Mouse (Mus musculus) T-helper 1 cell (primary cell): ENCODE measurements at regions not wholly inside any gene's neighbourhood (a gene's known extent, or its start where the extent isn't known, plus 50 kb on each side); places are given as distances from the start of the nearest gene placed in this dataset.
"Not testable (repeated sequence)": the region's sequence is repeated elsewhere in the genome, so short reads cannot be mapped to it uniquely, and the experiment has no call there.

ENCODE experiments used
- in situ Hi-C: fragments of 300-600 bp; cut with MboI, MseI; formaldehyde crosslinking; loops from one replicate; pipeline ENCODE4 v1.15.1; 2025; ENCODE audit warnings: high pct_unique_total_duplicates

GRCm38 (mm10) chr6:13006596-13006995 is 63.0 kb upstream of the Tmem106b start:
- in situ Hi-C loops, result loop anchor here (25.0 kb wide), 1 partner anchor 1619 kb away; no protein-coding TSS in a partner anchor

- in situ Hi-C loops, result no loop called here
Measured at GRCm38 (mm10) chr6:12994701-12995100, 74.9 kb upstream of the Tmem106b start.

- in situ Hi-C loops, result no loop called here
Measured at GRCm38 (mm10) chr6:12993772-12994171, 75.8 kb upstream of the Tmem106b start.

GRCm38 (mm10) chr6:12977184-12977897 is 92.2 kb upstream of the Tmem106b start:
- in situ Hi-C loops, result no loop called here

GRCm38 (mm10) chr6:12971604-12972003 is 98.0 kb upstream of the Tmem106b start:
- in situ Hi-C loops, result no loop called here

GRCm38 (mm10) chr6:12967291-12967690 is 102.3 kb upstream of the Tmem106b start:
- in situ Hi-C loops, result no loop called here

GRCm38 (mm10) chr6:12957797-12958196 is 111.8 kb upstream of the Tmem106b start:
- in situ Hi-C loops, result no loop called here

- in situ Hi-C loops, result no loop called here
Measured at GRCm38 (mm10) chr6:12911610-12912009, 157.9 kb upstream of the Tmem106b start.

- in situ Hi-C loops, result no loop called here
Measured at GRCm38 (mm10) chr6:12892929-12893328, 143.7 kb upstream of the Thsd7a start.

- in situ Hi-C loops, result not testable (repeated sequence)
Measured at GRCm38 (mm10) chr6:12876947-12877346, 127.7 kb upstream of the Thsd7a start.

- in situ Hi-C loops, result no loop called here
Measured at GRCm38 (mm10) chr6:12876366-12876765, 127.2 kb upstream of the Thsd7a start.

- in situ Hi-C loops, result no loop called here
Measured at GRCm38 (mm10) chr6:12868251-12868650, 119.0 kb upstream of the Thsd7a start.

GRCm38 (mm10) chr6:12852041-12852440 is 102.8 kb upstream of the Thsd7a start:
- in situ Hi-C loops, result no loop called here

- in situ Hi-C loops, result loop anchor here (10.0 kb wide), 1 partner anchor 1120 kb away; no protein-coding TSS in a partner anchor
Measured at GRCm38 (mm10) chr6:12835079-12835478, 85.9 kb upstream of the Thsd7a start.

- in situ Hi-C loops, result loop anchor here (10.0 kb wide), 1 partner anchor 1121 kb away; no protein-coding TSS in a partner anchor
Measured at GRCm38 (mm10) chr6:12833358-12833757, 84.1 kb upstream of the Thsd7a start.

- in situ Hi-C loops, result loop anchor here (10.0 kb wide), 1 partner anchor 1123 kb away; no protein-coding TSS in a partner anchor
Measured at GRCm38 (mm10) chr6:12831916-12832315, 82.7 kb upstream of the Thsd7a start.

GRCm38 (mm10) chr6:12831485-12831884 is 82.3 kb upstream of the Thsd7a start:
- in situ Hi-C loops, result loop anchor here (10.0 kb wide), 1 partner anchor 1123 kb away; no protein-coding TSS in a partner anchor

GRCm38 (mm10) chr6:12827745-12828144 is 78.5 kb upstream of the Thsd7a start:
- in situ Hi-C loops, result no loop called here

GRCm38 (mm10) chr6:12814972-12815770 is 66.0 kb upstream of the Thsd7a start:
- in situ Hi-C loops, result no loop called here

- in situ Hi-C loops, result not testable (repeated sequence)
Measured at GRCm38 (mm10) chr6:12813781-12814180, 64.6 kb upstream of the Thsd7a start.

- in situ Hi-C loops, result no loop called here
Measured at GRCm38 (mm10) chr6:12812467-12812866, 63.3 kb upstream of the Thsd7a start.

- in situ Hi-C loops, result no loop called here
Measured at GRCm38 (mm10) chr6:12812036-12812435, 62.8 kb upstream of the Thsd7a start.

GRCm38 (mm10) chr6:12809601-12810000 is 60.4 kb upstream of the Thsd7a start:
- in situ Hi-C loops, result no loop called here
